Mouse (Mus musculus) hindbrain, postnatal 0 days (tissue): Measurements from ENCODE around the gene Ttc28. TPM values are rescaled to one million over a fixed set of nuclear protein-coding genes. Genes with fewer than 3 reads are reported as not detected.

Source experiments
- ATAC-seq: fragments of 200-750 bp; cut with Nextera tagmentation; 2 replicates; pipeline ENCODE4 v1.8.0; 2017; ENCODE audit warnings: mild to moderate bottlenecking, moderate TSS enrichment, moderate library complexity
- DNase-seq: peaks from one replicate; pipeline ENCODE4 v3.0.0-alpha.2; 2015; ENCODE audit warnings: low spot score
- H3K27ac ChIP-seq: fragments of 300-500 bp; sonication (generic); 2 replicates; pipeline ENCODE4 v1.5.1; 2014; ENCODE audit warnings: mild to moderate bottlenecking
- H3K27me3 ChIP-seq: fragments of 300-500 bp; sonication (generic); 2 replicates; pipeline ENCODE4 v1.6.1; 2014; ENCODE audit warnings: low read length, mixed read lengths; ENCODE audit not compliant: insufficient read depth
- H3K36me3 ChIP-seq: fragments of 300-500 bp; sonication (generic); 2 replicates; pipeline ENCODE4 v1.6.1; 2014; ENCODE audit warnings: low read length, mixed read lengths; ENCODE audit not compliant: insufficient read depth
- H3K4me1 ChIP-seq: fragments of 300-500 bp; sonication (generic); 2 replicates; pipeline ENCODE4 v1.6.1; 2014; ENCODE audit warnings: antibody characterized with exemption, low read length, mixed read lengths; ENCODE audit not compliant: insufficient read depth
- H3K4me2 ChIP-seq: fragments of 300-500 bp; sonication (generic); 2 replicates; pipeline ENCODE4 v1.6.1; 2014; ENCODE audit warnings: low read depth, mild to moderate bottlenecking, low read length, moderate library complexity, mixed read lengths
- H3K4me3 ChIP-seq: fragments of 300-500 bp; sonication (generic); 2 replicates; pipeline ENCODE4 v1.5.1; 2014; ENCODE audit warnings: low read length
- H3K9ac ChIP-seq: fragments of 300-500 bp; sonication (generic); replicated peaks from 2 replicates; pipeline ENCODE4 v1.6.1; 2014; ENCODE audit warnings: mild to moderate bottlenecking, low read length, moderate library complexity, mixed read lengths
- H3K9me3 ChIP-seq: fragments of 300-500 bp; sonication (generic); 2 replicates; pipeline ENCODE4 v1.6.1; 2016; ENCODE audit warnings: low read length, mixed read lengths
- CTCF ChIP-seq: IDR thresholded peaks from 2 replicates; pipeline ENCODE4 v1.5.1; 2016; ENCODE audit warnings: antibody characterized with exemption, control low read depth, low read depth
- WGBS: fragments of 180-500 bp; shearing (Covaris S2); extraction: QIAGEN DNeasy Blood & Tissue Kit; methylation state at CpG from one replicate; pipeline ENCODE4 v1.1.7; 2014; 5-methylcytosine and 5-hydroxymethylcytosine counted together
- polyA plus RNA-seq: library from polyadenylated mRNA; unstranded; fragments of >200 nt; fragmentation: Nextera tagmentation; extraction: Ambion mirVana; gene quantifications from 2 replicates; pipeline ENCODE4 v1.2.1, GENCODE M21; 2015
- total RNA-seq: library from RNA; depleted of rRNA; stranded (reverse); fragments of >200 nt; gene quantifications from 2 replicates; pipeline ENCODE4 v1.2.3, GENCODE M21; 2014

The Ttc28 gene
- total and polyA plus RNA-seq, 2 experiments from 2014 or later = 11.1 to 49.8 TPM

DNA sequence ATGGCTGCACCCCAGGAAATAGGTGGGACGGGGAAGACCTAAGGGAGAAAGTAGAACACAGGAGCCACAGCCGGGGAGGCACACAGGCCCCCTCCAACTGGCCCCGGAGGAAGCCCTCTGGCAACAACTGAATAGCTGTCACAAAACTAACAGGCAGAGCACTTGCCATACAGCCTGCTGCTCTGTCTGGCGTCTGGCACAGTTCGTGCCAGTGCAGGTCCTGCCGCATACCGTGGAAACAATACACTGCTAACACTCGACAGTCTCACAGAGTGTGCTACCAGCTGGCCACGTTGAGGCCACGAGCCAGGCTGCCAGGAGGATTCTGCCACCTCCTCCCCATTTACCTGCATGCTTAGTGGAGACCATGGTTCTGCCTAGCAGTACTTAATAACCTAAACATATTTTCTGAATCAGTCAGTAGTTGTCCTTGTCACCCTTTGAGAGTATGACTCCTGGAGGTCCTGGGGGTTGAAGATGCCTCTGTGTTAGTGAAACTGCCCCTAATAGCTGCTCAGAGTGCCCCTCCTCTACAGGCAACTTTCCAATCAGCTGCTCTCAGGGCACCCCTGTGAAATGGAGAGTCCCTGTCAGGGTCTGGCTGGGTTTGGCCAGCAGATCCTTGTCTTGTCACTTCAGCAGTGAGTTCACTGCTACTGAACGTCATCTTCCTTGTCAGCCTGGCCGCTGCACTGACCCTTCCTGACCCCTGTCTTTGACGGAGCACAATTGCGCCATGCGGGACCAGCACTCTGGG lies 390.8 kb downstream of the Ttc28 start:
- H3K4me2 ChIP-seq = no peak overlapping the region
- DNase-seq (peak; percentile 64), ATAC-seq (peak; percentile 52)
- WGBS = 31% methylated on average over 15 of the region's 15 CpGs
- H3K9me3 ChIP-seq = no peaks in the 10 kb centered on the region
- peaks cover 13% of the 10 kb centered on the region for H3K36me3 ChIP-seq
- TF ChIP-seq CTCF = no peak
- H3K27me3 ChIP-seq = no peaks in the 10 kb centered on the region
- peak overlapping the region; percentile 43; the same call in 1 of the 2 replicates for H3K27ac ChIP-seq
- no peak overlapping the region for H3K9ac ChIP-seq
- peaks cover 5% of the 10 kb centered on the region; the same call in 1 of the 2 replicates for H3K4me1 ChIP-seq
- no peak overlapping the region for H3K4me3 ChIP-seq

DNA sequence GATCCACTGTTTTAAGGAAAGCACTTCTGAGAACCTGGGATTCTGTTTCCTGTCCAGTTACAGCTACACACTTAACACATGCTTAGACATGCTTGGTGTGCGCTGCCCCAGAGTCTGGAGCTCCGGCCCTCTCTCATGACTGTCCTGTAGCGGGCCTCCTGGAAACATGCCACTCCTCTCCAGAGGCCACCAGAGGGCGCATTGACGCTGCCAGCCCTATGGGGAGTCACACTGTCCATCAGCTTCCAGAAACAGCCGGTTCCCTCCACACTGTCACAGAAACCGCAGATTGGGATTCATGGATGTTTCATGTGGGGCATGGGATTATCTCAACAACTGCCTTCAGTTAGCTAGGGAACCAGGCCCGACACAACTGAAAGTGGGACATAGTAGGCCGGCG lies 394.0 kb downstream of the Ttc28 start:
- Histone ChIP-seq H3K27ac (peak overlapping the region; percentile 26; the same call in 1 of the 2 replicates), H3K4me3 (no peak overlapping the region), H3K4me2 (no peak overlapping the region), H3K9me3 (no peaks in the 10 kb centered on the region), H3K36me3 (peaks cover 28% of the 10 kb centered on the region), H3K9ac (no peak overlapping the region), H3K4me1 (peaks cover 5% of the 10 kb centered on the region; the same call in 1 of the 2 replicates), H3K27me3 (no peaks in the 10 kb centered on the region)
- ATAC-seq (peak; percentile 48; the same call in 1 of the 2 replicates), DNase-seq (peak; percentile 89)
- 31% methylated on average over 10 of the region's 10 CpGs for WGBS
- peak; percentile 95 for TF ChIP-seq CTCF

DNA sequence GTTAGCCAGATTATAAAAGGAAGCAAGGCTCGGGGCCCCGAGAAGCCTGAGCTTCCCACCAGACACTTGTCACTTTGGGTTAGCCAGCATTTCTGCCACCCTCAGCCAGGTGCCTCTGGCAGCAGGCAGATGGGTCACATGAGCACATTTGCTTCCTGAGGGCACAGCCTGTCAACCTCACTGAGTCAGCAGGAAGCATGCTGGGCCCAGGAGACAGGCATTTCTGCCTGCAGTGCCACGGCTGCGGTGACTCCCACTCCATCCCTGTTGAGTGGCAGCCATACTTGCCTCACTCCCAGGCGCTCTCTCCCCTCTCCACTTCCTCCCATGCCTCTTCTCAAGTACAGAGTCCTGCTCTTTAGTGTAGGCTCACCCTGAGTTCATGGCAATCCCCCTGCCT lies 395.3 kb downstream of the Ttc28 start:
- Histone ChIP-seq H3K9me3 (no peaks in the 10 kb centered on the region), H3K27ac (no peak overlapping the region), H3K9ac (no peak overlapping the region), H3K36me3 (peaks cover 40% of the 10 kb centered on the region), H3K27me3 (no peaks in the 10 kb centered on the region), H3K4me1 (peaks cover 3% of the 10 kb centered on the region; the same call in 1 of the 2 replicates), H3K4me3 (no peak overlapping the region), H3K4me2 (no peak overlapping the region)
- WGBS = 65% methylated on average over 5 of the region's 5 CpGs
- ATAC-seq = no peak
- no peak for TF ChIP-seq CTCF
- no peak for DNase-seq

DNA sequence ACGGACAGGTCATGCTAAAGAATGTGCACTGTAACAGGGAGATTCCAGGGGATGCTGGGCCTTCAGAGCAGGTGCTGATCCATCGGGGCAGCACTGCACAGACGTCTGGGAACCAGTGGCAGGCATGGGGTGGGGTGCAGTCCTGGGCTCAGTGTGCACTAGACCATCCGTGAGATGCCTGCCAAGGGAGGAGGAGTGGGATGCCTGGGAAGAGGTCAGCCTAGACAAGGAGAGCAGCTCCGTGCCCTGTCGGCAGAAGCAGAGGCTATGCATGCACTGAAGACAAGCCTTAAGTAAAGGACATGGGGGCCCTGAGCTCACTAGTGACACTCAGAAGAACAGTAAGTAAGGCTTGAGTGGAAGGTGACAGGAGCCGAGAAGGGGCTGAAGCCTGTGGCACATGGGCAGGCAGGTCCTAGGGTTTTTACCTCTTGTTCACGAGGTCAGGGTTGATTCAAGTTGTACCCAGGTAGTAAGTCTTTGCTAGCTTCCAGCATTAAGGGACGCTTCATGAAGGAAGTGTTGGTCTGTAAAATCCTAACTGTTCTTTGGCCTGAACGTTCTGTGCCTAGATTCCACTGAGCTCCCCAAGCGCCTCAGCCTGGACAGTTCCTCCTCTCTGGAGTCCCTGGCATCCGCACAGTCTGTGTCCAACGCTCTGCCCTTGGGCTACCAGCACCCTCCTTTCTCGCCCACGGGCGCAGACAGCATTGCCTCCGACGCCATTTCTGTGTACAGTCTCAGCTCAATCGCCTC lies 405.0 kb downstream of the Ttc28 start:
- Histone ChIP-seq H3K4me3 (no peak overlapping the region), H3K27me3 (no peaks in the 10 kb centered on the region), H3K9me3 (no peaks in the 10 kb centered on the region), H3K9ac (no peak overlapping the region), H3K27ac (no peak overlapping the region), H3K4me1 (no peaks in the 10 kb centered on the region), H3K36me3 (peaks cover 73% of the 10 kb centered on the region), H3K4me2 (no peak overlapping the region)
- ATAC-seq (no peak), DNase-seq (no peak)
- 84% methylated on average over 19 of the region's 19 CpGs for WGBS
- TF ChIP-seq CTCF = no peak

DNA sequence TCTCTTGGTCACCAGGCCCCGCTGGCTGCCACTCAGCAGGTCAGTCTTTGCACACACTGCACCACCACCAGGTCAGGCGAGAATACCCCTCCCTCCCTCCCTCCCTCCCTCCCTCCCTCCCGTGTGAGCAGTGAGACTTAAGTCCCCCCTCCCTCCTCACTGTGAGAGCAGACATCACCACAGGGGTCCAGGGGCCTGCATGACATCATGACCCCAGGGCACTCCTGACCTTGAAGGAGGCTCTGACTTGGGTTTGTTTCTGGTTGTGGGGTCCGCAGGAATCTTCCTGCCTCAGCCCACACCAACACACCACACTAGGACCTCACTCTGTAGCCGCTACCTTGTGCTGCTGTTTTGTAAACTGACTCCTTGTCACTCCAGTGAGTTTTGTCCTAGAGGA lies 408.0 kb downstream of the Ttc28 start:
- DNase-seq (no peak), ATAC-seq (no peak)
- TF ChIP-seq CTCF = no peak
- H3K4me3 ChIP-seq = no peak overlapping the region
- H3K36me3 ChIP-seq = peaks cover 46% of the 10 kb centered on the region
- WGBS = 63% methylated on average over 5 of the region's 5 CpGs
- no peaks in the 10 kb centered on the region for H3K27me3 ChIP-seq
- no peaks in the 10 kb centered on the region for H3K9me3 ChIP-seq
- no peaks in the 10 kb centered on the region for H3K4me1 ChIP-seq
- H3K27ac ChIP-seq = no peak overlapping the region
- H3K4me2 ChIP-seq = no peak overlapping the region
- H3K9ac ChIP-seq = no peak overlapping the region

DNA sequence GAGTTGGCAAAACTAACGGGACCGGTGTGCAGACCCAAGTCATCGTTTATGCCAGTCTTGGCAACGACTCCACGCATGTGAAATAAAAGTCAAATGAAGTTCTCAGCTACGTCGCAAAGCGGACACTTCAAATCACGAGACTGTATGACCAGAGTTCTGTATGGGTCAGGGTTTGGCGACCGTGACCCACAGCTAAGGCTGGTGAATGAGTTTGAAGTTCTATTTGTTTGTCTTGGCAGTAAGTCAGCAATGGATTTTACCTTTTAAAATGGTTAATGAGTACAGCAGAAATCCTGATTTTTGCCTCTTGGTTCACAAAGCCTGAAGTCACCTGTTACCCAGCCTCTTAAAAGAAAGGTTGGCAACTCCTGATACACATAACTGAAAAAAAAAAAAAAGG lies 408.9 kb downstream of the Ttc28 start:
- ATAC-seq (no peak), DNase-seq (no peak)
- Histone ChIP-seq H3K4me3 (no peak overlapping the region), H3K9ac (no peak overlapping the region), H3K36me3 (peaks cover 40% of the 10 kb centered on the region), H3K27ac (no peak overlapping the region), H3K4me1 (no peaks in the 10 kb centered on the region), H3K27me3 (no peaks in the 10 kb centered on the region), H3K9me3 (no peaks in the 10 kb centered on the region), H3K4me2 (no peak overlapping the region)
- no peak for TF ChIP-seq CTCF
- 74% methylated on average over 11 of the region's 11 CpGs for WGBS
